Mouse (Mus musculus) embryonic facial prominence, embryonic 13.5 days (tissue): ENCODE data around the gene Atp6v0a2. TPM values are rescaled to one million over a fixed set of nuclear protein-coding genes. Genes with fewer than 3 reads are reported as not detected.

Experiments
- ATAC-seq: fragments of 200-750 bp; cut with Nextera tagmentation; 2 replicates; pipeline ENCODE4 v1.8.0; 2017; ENCODE audit warnings: low read depth; ENCODE audit not compliant: insufficient number of reproducible peaks, insufficient read depth, low FRiP score, low TSS enrichment
- H3K27ac ChIP-seq: fragments of 300-500 bp; sonication (generic); 2 replicates; pipeline ENCODE4 v1.5.1; 2015; ENCODE audit warnings: moderate library complexity, mild to moderate bottlenecking, inconsistent platforms
- H3K27me3 ChIP-seq: fragments of 300-500 bp; sonication (generic); 2 replicates; pipeline ENCODE4 v1.6.1; 2015; ENCODE audit warnings: mild to moderate bottlenecking, inconsistent platforms
- H3K36me3 ChIP-seq: fragments of 300-500 bp; sonication (generic); 2 replicates; pipeline ENCODE4 v1.6.1; 2015; ENCODE audit warnings: mild to moderate bottlenecking, inconsistent platforms
- H3K4me1 ChIP-seq: fragments of 300-500 bp; sonication (generic); 2 replicates; pipeline ENCODE4 v1.6.1; 2015; ENCODE audit warnings: inconsistent platforms
- H3K4me2 ChIP-seq: fragments of 300-500 bp; sonication (generic); 2 replicates; pipeline ENCODE4 v1.6.1; 2015; ENCODE audit warnings: moderate library complexity, mild to moderate bottlenecking, inconsistent platforms
- H3K4me3 ChIP-seq: fragments of 300-500 bp; sonication (generic); 2 replicates; pipeline ENCODE4 v1.5.1; 2015; ENCODE audit warnings: mild to moderate bottlenecking, inconsistent platforms
- H3K9ac ChIP-seq: fragments of 300-500 bp; sonication (generic); 2 replicates; pipeline ENCODE4 v1.6.1; 2015; ENCODE audit warnings: mild to moderate bottlenecking, inconsistent platforms
- H3K9me3 ChIP-seq: fragments of 300-500 bp; sonication (generic); 2 replicates; pipeline ENCODE4 v1.6.1; 2016; ENCODE audit warnings: inconsistent platforms
- WGBS: fragments of 180-500 bp; shearing (Covaris S2); methylation state at CpG from one replicate; pipeline ENCODE4 v1.1.7; 2015; ENCODE audit warnings: mixed read lengths; 5-methylcytosine and 5-hydroxymethylcytosine counted together
- polyA plus RNA-seq: library from polyadenylated mRNA; unstranded; fragments of >200 nt; fragmentation: Nextera tagmentation; extraction: Ambion mirVana; gene quantifications from 2 replicates; pipeline ENCODE4 v1.2.1, GENCODE M21; 2015

Atp6v0a2 gene
- polyA plus RNA-seq, 1 experiment from 2014 or later: 49.3 TPM

DNA sequence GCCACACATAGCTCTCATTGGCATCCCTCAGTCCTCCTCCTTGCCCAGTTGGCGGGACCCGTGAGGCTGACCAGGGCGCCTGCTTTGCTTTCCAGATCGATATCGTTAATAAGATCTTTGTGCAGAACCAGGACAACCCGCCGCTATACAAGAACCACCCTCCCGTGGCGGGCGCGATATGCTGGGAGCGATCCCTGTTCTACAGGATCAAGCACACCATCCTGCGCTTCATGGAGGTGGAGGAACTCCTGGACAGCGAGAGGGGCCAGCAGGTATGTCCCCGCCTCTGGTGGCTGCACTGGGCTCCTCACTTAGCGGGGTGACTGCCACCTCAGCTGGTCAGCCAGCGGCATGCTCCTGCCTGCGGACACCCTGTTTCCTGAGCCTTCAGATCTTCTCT lies 119.9 kb downstream of the Atp6v0a2 start:
- no peak overlapping the region for H3K27ac ChIP-seq
- no peaks in the 10 kb centered on the region for H3K27me3 ChIP-seq
- no peak overlapping the region for H3K4me2 ChIP-seq
- H3K9ac ChIP-seq: no peak overlapping the region
- H3K36me3 ChIP-seq: no peaks in the 10 kb centered on the region
- no peak overlapping the region for H3K4me3 ChIP-seq
- no peak for ATAC-seq
- no peaks in the 10 kb centered on the region for H3K9me3 ChIP-seq
- H3K4me1 ChIP-seq: no peaks in the 10 kb centered on the region
- WGBS: 86% methylated on average over 18 of the region's 18 CpGs

DNA sequence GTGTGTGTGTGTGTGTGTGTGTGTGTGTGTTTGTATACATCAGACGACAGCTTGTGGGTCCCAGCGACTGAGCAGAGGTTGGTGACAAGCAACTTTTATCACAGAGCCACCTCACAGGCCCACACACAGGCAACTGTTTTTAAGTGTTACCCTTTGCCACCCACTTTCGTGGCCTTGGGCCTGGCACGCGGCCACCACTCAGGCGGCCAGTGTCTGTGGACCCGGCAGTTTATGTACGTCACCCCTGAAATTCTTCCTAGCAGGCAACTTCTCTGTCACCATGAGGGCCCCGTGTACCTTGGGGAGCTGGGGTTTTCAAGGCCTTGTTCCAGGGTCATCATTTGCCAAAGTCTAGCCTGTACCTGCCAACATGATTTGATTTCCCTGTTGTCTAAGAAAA lies 123.3 kb downstream of the Atp6v0a2 start:
- no peaks in the 10 kb centered on the region for H3K27me3 ChIP-seq
- H3K36me3 ChIP-seq: no peaks in the 10 kb centered on the region
- no peak overlapping the region for H3K4me3 ChIP-seq
- 0 out of 2 replicates have a peak, but pooled peaks cover 3% of the 10 kb centered on the region for H3K9me3 ChIP-seq
- WGBS: 85% methylated on average over 9 of the region's 9 CpGs
- no peak for ATAC-seq
- H3K9ac ChIP-seq: no peak overlapping the region
- no peak overlapping the region for H3K4me2 ChIP-seq
- no peak overlapping the region for H3K27ac ChIP-seq
- H3K4me1 ChIP-seq: no peaks in the 10 kb centered on the region

GRCm38 (mm10) chr5:124761011-124761410 lies 132.6 kb downstream of the Atp6v0a2 start:
- no peaks in the 10 kb centered on the region for H3K27me3 ChIP-seq
- ATAC-seq: no peak
- H3K4me3 ChIP-seq: no peak overlapping the region
- H3K4me1 ChIP-seq: no peaks in the 10 kb centered on the region
- WGBS: 62% methylated on average over 18 of the region's 18 CpGs
- H3K27ac ChIP-seq: no peak overlapping the region
- peaks cover 7% of the 10 kb centered on the region; the same call in 1 of the 2 replicates for H3K9me3 ChIP-seq
- H3K4me2 ChIP-seq: no peak overlapping the region
- no peaks in the 10 kb centered on the region for H3K36me3 ChIP-seq
- H3K9ac ChIP-seq: no peak overlapping the region

DNA sequence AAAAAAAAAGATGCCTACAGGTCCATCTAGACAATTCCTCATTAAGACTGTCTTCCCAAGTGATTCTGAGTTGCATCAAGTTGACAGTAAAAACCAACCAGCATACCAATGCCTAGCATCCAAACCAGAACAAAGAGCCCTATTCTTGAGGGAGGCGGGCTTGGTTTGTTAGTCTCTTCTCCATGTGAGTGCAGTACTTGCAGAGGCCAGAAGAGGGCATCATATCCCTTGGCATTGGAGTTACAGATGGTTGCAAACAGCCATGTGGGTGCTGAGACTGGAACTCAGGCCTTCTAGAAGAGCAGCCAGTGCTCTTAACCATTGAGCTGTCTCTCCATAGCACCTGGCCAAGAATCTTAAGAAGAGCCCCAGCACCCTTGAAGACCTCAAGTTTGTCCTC lies 133.4 kb downstream of the Atp6v0a2 start:
- Histone ChIP-seq H3K9me3 (peaks cover 7% of the 10 kb centered on the region; the same call in 1 of the 2 replicates), H3K4me2 (no peak overlapping the region), H3K9ac (no peak overlapping the region), H3K36me3 (no peaks in the 10 kb centered on the region), H3K27ac (no peak overlapping the region), H3K4me1 (no peaks in the 10 kb centered on the region), H3K27me3 (no peaks in the 10 kb centered on the region), H3K4me3 (no peak overlapping the region)
- ATAC-seq: no peak
- WGBS: 97% methylated on average over 1 of the region's 1 CpGs

Other genes with a start within 250 kb of the Atp6v0a2 start
- gene Sbno1, start 202.6 kb upstream of the Atp6v0a2 start, polyA plus RNA-seq: 93.7 and 97.7 TPM in 2 replicates
- gene Kmt5a, start 188.6 kb upstream of the Atp6v0a2 start, polyA plus RNA-seq: 43.4 and 45.5 TPM in 2 replicates
- 39.8 and 40.1 TPM in 2 replicates for gene Rilpl2, start 150.2 kb upstream of the Atp6v0a2 start, polyA plus RNA-seq
- 25.9 and 28.3 TPM in 2 replicates for gene Snrnp35, start 145.4 kb upstream of the Atp6v0a2 start, polyA plus RNA-seq
- 23.3 and 24.5 TPM in 2 replicates for gene Rilpl1, start 97.2 kb upstream of the Atp6v0a2 start, polyA plus RNA-seq
- gene Tmed2, start 87.9 kb upstream of the Atp6v0a2 start, polyA plus RNA-seq: 508 and 520 TPM in 2 replicates
- gene Ddx55, start 75.7 kb upstream of the Atp6v0a2 start, polyA plus RNA-seq: 19.3 and 19.6 TPM in 2 replicates
- 74.1 and 76.3 TPM in 2 replicates for gene Eif2b1, start 49.4 kb upstream of the Atp6v0a2 start, polyA plus RNA-seq
- 69.1 and 72.3 TPM in 2 replicates for gene Gtf2h3, start 49.4 kb upstream of the Atp6v0a2 start, polyA plus RNA-seq
- 0.06 and 0.32 TPM in 2 replicates for gene Dnah10, start 96.5 kb downstream of the Atp6v0a2 start, polyA plus RNA-seq
- gene Ccdc92, start 233.8 kb downstream of the Atp6v0a2 start, polyA plus RNA-seq: 7.1 and 8.7 TPM in 2 replicates
- gene Zfp664, start 234.1 kb downstream of the Atp6v0a2 start, polyA plus RNA-seq: 107 and 113 TPM in 2 replicates